Mouse (Mus musculus): Measurements from ENCODE around the gene Gm44503.

The Gm44503 gene

GRCm38 (mm10) chr9:73030443-73030842, 71.8 kb downstream of the Gm44503 start:
- DNase-seq (ENCODE audit: low spot score): no peak

- no peak for DNase-seq (ENCODE audit: low spot score)
These were observed 72.8 kb downstream of the Gm44503 start for GRCm38 (mm10) chr9:73031421-73031820.

- no peak for DNase-seq (ENCODE audit: low spot score)
These were observed 74.8 kb downstream of the Gm44503 start for GRCm38 (mm10) chr9:73033406-73033805.

- DNase-seq (ENCODE audit: low spot score): peak; percentile 90
These were observed 80.7 kb downstream of the Gm44503 start for GRCm38 (mm10) chr9:73039222-73039945.

- no peak for DNase-seq (ENCODE audit: low spot score)
These were observed 81.4 kb downstream of the Gm44503 start, which contains the start of gene Pigb for GRCm38 (mm10) chr9:73040080-73040479. TSS of gene Pigb (minus strand) at chr9:73040378.

- DNase-seq (ENCODE audit: low spot score): peak; percentile 65
These were observed 85.8 kb downstream of the Gm44503 start, which contains the start of gene Rab27a for GRCm38 (mm10) chr9:73044146-73045079. TSS of gene Rab27a (plus strand) at chr9:73044854.

GRCm38 (mm10) chr9:73045204-73045603, 86.6 kb downstream of the Gm44503 start:
- DNase-seq (ENCODE audit: low spot score): no peak

GRCm38 (mm10) chr9:73045711-73046110, 87.1 kb downstream of the Gm44503 start:
- DNase-seq (ENCODE audit: low spot score): no peak

GRCm38 (mm10) chr9:73047906-73048305, 89.3 kb downstream of the Gm44503 start:
- no peak for DNase-seq (ENCODE audit: low spot score)

- DNase-seq (ENCODE audit: low spot score): no peak
These were observed 90.3 kb downstream of the Gm44503 start for GRCm38 (mm10) chr9:73048927-73049326.

- no peak for DNase-seq (ENCODE audit: low spot score)
These were observed 91.2 kb downstream of the Gm44503 start for GRCm38 (mm10) chr9:73049833-73050232.

GRCm38 (mm10) chr9:73050606-73051005, 92.0 kb downstream of the Gm44503 start:
- no peak for DNase-seq (ENCODE audit: low spot score)

- DNase-seq (ENCODE audit: low spot score): peak; percentile 21
These were observed 96.8 kb downstream of the Gm44503 start for GRCm38 (mm10) chr9:73055441-73055911.

- no peak for DNase-seq (ENCODE audit: low spot score)
These were observed 100.6 kb downstream of the Gm44503 start for GRCm38 (mm10) chr9:73059224-73059623.

GRCm38 (mm10) chr9:73063621-73064290, 105.1 kb downstream of the Gm44503 start:
- DNase-seq (ENCODE audit: low spot score): no peak

All from ovary, postnatal 36 days (tissue).